Mouse (Mus musculus) spleen, adult 2 months (tissue): ENCODE data around the gene Hspb6.

Source experiments
- CTCF ChIP-seq: fragments of 200-500 bp; IDR thresholded peaks from 2 replicates; pipeline ENCODE4 v1.5.1; 2011; ENCODE audit warnings: mild to moderate bottlenecking, inconsistent platforms; ENCODE audit not compliant: insufficient read depth, insufficient read length, insufficient replicate concordance; ENCODE audit errors: extremely low read depth
- POLR2A ChIP-seq: fragments of 200-500 bp; IDR thresholded peaks from 2 replicates; pipeline ENCODE4 v1.6.1; 2011; ENCODE audit warnings: low read depth, low read length, inconsistent platforms

DNA sequence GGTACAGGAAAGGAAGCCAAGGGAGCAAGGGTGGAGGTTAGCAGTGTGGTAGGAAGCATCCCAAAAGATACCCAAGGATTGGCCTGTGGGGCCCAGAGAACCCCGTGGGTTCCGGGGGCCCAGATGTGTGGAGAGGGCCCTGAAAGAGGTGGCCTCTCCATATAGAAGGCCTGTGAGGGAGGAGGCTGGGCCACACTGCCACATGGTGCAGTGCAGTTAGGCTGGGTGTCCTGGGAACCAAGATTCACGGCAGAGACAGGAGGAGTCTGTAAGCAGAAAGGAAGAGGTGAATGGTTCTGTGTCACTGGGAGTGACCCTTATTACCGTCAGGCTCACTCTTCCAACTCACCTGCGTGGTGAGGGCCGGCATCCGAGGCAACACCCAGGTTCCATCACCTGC is 11.4 kb upstream of the Hspb6 start:
- TF ChIP-seq POLR2A (no peak), CTCF (no peak)
